Mouse (Mus musculus): ENCODE measurements around the gene 1700001P01Rik.

DNA sequence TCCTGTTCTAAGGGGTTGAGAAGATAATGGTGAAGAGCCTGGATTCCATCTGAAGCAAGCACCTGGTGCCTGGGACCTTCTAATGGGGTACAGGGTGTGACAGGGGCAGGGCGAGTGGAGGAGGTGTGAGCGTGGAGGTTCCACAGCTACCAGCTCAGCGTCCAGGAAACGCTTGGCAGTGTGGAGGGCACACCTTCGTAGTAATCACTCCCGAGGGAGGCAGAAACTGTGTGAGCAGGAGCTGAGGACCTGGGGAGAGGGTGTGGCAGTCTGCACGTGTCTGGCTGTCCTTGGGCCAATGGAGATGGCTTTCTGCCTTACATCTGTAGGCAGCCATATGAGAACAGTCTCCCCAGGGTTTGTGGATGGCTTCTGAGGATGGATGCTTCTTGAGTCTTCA, 37.4 kb upstream of the 1700001P01Rik start:
- TF ChIP-seq EP300 (IDR thresholded peaks at IDR 0.05; ENCODE audit: low read depth) (no peak), CTCF (IDR thresholded peaks at IDR 0.05; ENCODE audit: low read depth) (no peak)
